Mouse (Mus musculus): Measurements from ENCODE around the gene Nppb. TPM values are rescaled to one million over a fixed set of nuclear protein-coding genes. Genes with fewer than 3 reads are reported as not detected.

Nppb gene
- polyA plus RNA-seq, 1 experiment from 2014 or later = not detected

Other genes starting within 250 kb of the Nppb start
- gene Zfp984, start 176.0 kb upstream of the Nppb start, polyA plus RNA-seq (2014; fragmentation: Nextera tagmentation; extraction: Ambion mirVana) = 4.5 and 4.8 TPM in 2 replicates
- gene Zfp933, start 137.4 kb upstream of the Nppb start, polyA plus RNA-seq (2014; fragmentation: Nextera tagmentation; extraction: Ambion mirVana) = 8.7 and 10.9 TPM in 2 replicates
- 25.4 and 37.2 TPM in 2 replicates for gene Miip, start 117.0 kb upstream of the Nppb start, polyA plus RNA-seq (2014; fragmentation: Nextera tagmentation; extraction: Ambion mirVana)
- 4.9 and 8.7 TPM in 2 replicates for gene Fv1, start 116.8 kb upstream of the Nppb start, polyA plus RNA-seq (2014; fragmentation: Nextera tagmentation; extraction: Ambion mirVana)
- gene Mfn2, start 81.1 kb upstream of the Nppb start, polyA plus RNA-seq (2014; fragmentation: Nextera tagmentation; extraction: Ambion mirVana) = 56.9 and 77.2 TPM in 2 replicates
- gene Plod1, start 49.0 kb upstream of the Nppb start, polyA plus RNA-seq (2014; fragmentation: Nextera tagmentation; extraction: Ambion mirVana) = 13.5 and 20.7 TPM in 2 replicates
- gene 2510039O18Rik, start 44.9 kb upstream of the Nppb start, polyA plus RNA-seq (2014; fragmentation: Nextera tagmentation; extraction: Ambion mirVana) = 15.5 and 15.8 TPM in 2 replicates
- 2.9 and 4.1 TPM in 2 replicates for gene Nppa, start 14.9 kb downstream of the Nppb start, polyA plus RNA-seq (2014; fragmentation: Nextera tagmentation; extraction: Ambion mirVana)
- 26.4 and 26.9 TPM in 2 replicates for gene Clcn6, start 53.0 kb downstream of the Nppb start, polyA plus RNA-seq (2014; fragmentation: Nextera tagmentation; extraction: Ambion mirVana)
- gene Mthfr, start 53.3 kb downstream of the Nppb start, polyA plus RNA-seq (2014; fragmentation: Nextera tagmentation; extraction: Ambion mirVana) = 16.9 and 25.4 TPM in 2 replicates
- gene Agtrap, start 102.2 kb downstream of the Nppb start, polyA plus RNA-seq (2014; fragmentation: Nextera tagmentation; extraction: Ambion mirVana) = 3.7 and 6.3 TPM in 2 replicates
- gene Mad2l2, start 144.6 kb downstream of the Nppb start, polyA plus RNA-seq (2014; fragmentation: Nextera tagmentation; extraction: Ambion mirVana) = 122 and 133 TPM in 2 replicates
- gene Draxin, start 144.9 kb downstream of the Nppb start, polyA plus RNA-seq (2014; fragmentation: Nextera tagmentation; extraction: Ambion mirVana) = 21.8 and 24.7 TPM in 2 replicates
- gene Fbxo6, start 166.4 kb downstream of the Nppb start, polyA plus RNA-seq (2014; fragmentation: Nextera tagmentation; extraction: Ambion mirVana) = 18.7 and 22.8 TPM in 2 replicates
- 102 and 106 TPM in 2 replicates for gene Fbxo44, start 174.7 kb downstream of the Nppb start, polyA plus RNA-seq (2014; fragmentation: Nextera tagmentation; extraction: Ambion mirVana)
- gene Fbxo2, start 174.8 kb downstream of the Nppb start, polyA plus RNA-seq (2014; fragmentation: Nextera tagmentation; extraction: Ambion mirVana) = 3.2 and 4.0 TPM in 2 replicates